Mouse (Mus musculus) adrenal gland, postnatal 36 days (tissue): Measurements from ENCODE around the gene Sycp1. TPM values are rescaled to one million over a fixed set of nuclear protein-coding genes. Genes with fewer than 3 reads are reported as not detected.

ENCODE experiments used
- DNase-seq, 2 experiments: peaks; one replicate each; pipeline ENCODE4 v3.0.0; 2021; ENCODE audit warnings: mixed read lengths in 1 of 2
- long read RNA-seq, 2 experiments: library from polyadenylated mRNA; stranded (forward); transcript quantifications; one replicate each; pipeline ENCODE4 v2.0.0; 2021; ENCODE audit warnings: borderline sequencing depth in 2 of 2
- total RNA-seq, 2 experiments: library from RNA; stranded (reverse); gene quantifications; 2 replicates each; pipeline ENCODE4 v1.2.3; 2021

Gene Sycp1
- not detected for total RNA-seq
- long read RNA-seq, experiment 1, result 0 reads
- long read RNA-seq, experiment 2, result 0 reads

DNA sequence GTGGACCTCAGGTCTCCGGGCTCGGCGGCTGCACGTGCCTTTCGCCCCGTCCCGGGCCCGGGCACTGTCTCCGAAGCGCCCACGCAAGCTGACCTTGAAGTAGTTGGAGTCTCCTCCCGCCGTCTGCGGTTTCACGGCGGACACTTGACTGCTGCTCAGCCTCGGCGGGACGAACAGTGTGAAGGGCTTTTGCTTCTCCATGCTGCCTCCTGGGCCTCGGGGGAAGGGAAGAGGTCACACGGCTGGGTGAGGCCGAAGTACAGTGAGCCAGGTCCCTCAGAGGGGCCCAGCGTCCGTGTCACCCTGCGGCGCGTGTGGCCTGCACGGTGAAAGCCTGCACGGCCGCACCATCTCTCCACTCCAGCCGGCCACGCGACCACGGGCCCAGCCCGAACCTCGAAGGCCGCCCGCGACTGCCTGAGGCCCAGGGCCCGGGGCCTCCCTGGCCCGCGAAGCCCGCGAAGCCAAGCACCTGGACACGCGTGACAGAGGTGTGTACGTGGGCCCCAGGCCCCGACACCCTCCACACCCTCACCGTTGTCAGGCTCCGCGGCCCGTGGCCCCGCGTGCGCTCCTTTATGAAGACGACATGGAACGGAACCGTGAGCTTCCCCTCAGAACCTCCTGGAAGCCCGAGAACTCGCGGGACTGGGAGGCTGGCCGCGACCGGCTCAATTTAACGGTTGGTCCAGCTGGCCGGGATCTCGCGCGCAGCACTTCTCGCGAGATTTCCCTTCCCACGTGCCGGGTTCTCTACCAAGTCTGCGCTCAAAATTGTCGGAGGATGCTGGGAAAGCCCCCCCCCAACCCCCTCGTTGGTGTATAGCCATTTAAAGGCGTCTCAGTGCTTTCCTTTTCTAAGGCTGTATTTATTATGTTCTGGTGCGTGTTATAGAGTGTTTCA lies at the start of gene Sycp1:
TSS of gene Sycp1 (minus strand) at position 650 of the 904 bp plus-strand sequence.
- no peak for DNase-seq

DNA sequence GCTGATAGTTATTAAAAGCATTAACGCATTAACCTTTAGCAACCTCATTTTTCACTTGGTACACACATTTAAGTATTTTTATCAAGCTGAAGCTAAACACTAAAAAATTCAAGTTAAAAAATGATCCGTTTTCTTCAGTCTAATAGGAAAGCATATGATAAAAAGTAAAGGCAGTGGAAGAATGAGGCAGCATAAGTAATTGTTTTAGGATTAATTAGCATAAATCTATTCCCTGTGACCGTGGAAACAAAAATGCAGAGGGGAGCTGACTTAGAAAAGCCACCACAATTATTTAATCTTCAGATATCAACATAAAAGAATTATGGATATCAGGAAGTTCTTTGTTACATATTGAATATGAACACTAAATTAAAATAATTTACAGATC lies 44.4 kb upstream of the Sycp1 start:
- no peak for DNase-seq

DNA sequence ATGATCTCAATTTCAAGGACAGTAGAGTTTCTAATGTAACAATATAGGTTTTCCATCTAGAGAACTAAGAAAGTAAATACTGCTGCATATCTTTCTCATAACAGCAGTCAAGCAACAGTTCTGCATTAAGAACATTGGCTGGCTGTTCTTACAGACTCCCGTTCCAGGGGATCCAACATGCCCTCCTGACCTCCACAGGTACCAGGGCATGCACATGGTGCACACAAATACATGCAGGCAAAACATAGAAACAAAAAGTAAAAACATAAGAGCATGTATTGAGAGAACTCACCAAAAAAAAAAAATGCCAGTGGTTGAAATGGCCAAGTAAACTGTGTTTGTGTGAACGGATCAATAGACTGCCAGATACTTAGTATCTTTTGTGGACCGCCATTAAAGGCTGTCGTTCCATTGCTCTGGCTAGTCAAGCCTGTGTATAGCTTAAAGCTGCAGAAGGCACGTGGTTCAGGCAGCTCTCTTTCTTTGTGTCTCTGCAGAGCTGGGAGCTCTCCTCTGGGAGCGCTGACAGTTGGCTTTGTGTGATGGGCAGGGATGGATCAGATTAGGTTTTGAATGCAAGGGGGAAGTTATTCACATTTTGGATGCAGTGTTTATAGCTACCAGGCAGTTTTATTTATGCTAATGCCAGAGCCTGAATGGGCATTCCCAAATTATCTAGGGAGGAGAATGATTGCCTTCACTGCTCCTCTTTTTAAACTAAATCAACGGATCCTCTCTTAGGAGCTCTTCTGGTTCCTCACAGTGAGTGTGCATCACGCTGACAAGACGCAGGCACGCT lies 43.8 kb upstream of the Sycp1 start:
- DNase-seq, result no peak

DNA sequence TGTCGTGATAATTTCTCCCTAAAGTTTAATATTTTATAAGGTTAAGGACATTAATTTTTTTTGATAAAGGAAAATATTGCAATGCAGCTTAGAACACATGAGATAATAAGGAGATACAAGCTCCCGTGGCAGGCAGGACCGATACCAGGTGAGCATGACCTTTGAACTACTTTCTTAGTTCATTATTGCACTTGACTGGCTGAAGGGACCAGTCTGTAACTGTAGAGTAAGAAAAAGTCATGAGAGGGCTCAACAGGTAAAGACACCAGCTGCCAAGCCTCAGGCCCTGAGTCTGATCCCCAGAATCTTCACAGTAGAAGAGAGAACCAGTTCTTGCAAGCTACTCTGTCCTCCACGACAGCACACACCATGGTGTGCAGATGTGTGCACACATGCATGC lies 41.0 kb upstream of the Sycp1 start:
- DNase-seq, result no peak

DNA sequence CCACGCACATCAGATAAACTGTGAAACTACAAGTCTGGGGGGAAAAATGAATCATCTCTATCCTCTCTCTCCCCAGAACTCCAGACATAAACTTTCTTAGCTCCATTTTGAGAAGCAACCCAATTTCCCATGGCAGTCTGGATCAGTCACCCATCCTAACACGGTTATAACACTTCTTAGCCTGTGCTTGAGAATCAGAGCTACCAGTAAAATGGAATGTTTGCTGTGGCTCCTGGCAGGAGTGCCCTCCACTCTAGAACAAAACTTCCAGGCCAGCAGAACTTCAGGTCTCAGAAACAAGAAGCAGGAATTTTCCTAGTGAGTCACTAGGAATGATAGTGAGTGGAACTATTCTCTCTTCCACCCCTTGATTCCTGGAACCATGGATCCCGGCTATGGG lies 34.6 kb upstream of the Sycp1 start:
- DNase-seq, result no peak

DNA sequence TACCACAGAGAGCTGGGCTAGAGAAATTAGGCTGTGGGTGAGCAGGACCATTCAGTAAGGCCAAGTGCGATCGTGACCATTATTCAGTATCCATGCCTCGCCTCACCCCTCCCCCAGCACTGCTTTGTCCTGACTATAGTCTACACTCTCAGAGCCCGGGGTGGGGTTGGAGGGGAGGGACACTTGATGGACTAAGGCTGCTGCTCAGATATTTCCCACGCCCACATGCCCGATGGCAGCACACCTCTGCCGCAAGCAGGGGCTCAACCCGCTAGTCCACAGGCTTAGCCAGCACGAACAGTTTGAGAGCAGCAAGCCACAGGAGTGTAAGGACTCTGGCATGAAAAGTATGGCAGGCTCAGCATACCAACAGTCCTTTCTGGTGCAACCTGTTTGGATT lies 34.2 kb upstream of the Sycp1 start:
- DNase-seq, result no peak

DNA sequence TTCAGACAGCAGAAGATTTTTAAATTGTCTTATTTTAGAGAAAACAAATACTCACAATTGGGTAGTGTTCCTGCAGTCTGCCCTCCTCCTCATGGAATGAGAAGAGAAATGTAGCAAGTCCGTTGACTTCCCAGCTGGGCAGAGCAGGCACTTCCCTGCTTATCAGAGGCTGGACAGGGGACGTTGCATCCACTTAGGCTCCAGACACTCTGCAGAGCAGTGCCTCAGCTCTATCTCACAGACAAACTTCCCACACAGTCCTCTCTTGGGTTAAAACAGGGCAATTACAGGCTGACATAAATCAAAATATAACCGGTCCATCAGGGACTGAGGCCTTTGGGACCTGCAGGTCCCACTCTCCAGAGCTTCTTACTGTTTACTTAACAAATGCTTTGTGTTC lies 28.1 kb upstream of the Sycp1 start, which contains the start of gene Nr1h5:
TSS of gene Nr1h5 (minus strand) at position 101 of the 400 bp plus-strand sequence.
- DNase-seq, result no peak

DNA sequence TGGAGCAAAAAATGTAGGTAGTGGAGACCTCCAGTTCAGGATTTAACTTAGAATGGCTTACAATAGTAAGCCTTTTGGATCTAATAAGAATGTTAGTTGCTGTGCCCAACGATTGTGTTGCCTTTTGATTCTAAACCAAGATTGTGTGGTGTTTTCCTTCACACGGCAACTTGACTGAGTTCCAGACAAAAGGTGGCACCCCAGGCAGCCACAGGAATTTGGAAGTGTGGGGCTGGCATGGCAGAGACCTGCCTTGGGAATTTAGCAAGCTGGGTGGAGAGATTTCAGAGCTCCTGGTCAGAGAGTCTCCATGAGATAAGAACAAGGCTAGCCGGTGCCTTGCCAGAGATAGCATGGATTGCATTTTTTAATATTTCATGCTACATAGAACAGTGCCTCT lies 19.7 kb upstream of the Sycp1 start:
- DNase-seq, result no peak

DNA sequence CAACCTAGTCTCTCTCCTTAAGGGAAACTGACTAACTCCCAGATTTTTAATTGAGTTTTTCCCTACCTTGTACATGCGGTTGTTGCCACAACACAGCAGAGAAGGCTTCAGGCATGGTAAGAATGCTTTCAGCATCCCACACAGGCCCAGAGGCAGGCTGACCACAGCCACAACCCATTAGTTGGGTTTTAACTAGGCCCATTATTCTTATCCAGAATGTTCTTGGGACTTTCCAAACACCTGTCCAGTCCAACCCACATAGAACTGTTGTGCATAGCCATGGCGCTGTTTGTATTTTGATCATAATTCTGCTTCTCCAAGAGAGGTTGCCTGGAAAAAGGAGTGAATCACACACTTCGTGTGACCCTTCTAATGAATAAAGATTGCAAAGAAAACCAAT lies 19.2 kb upstream of the Sycp1 start:
- no peak for DNase-seq

DNA sequence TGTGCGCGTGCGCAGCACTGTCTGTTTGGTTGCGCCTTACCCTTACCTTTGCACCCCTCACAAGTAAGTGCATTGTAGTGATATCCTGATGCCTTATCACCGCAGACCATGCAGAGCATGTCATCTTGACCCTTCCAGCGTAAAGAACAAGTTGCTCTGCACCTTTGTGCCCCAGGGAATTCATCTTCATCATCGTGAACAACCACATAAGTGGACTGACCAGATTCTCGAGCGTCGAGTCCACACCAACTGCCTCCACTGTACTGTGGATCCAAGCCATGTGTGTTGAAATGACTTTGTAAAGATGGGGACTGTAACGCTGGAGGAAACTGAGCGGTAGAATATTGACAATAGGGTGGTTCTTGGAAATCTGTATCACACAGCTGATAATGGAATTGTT lies 18.6 kb upstream of the Sycp1 start:
- no peak for DNase-seq

DNA sequence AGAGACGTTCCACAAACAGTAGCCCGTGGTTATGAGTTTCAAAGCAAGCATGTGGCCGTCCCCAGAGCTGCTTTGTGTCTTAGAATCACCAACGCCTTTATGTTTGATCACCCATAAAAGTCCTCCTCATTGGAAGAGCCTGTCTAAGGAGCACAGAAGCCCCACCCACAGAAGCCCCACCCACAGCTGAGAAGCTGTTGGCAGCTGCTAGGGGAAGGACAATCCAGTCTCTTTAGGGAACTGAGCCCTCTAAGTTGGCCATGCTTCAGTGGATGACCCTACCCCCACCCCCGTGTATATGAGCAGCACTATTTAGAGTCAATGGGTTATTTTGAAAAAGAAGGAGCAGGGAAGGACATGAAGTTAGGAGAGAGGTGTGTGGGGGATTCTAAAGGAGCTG lies 11.0 kb upstream of the Sycp1 start:
- no peak for DNase-seq

DNA sequence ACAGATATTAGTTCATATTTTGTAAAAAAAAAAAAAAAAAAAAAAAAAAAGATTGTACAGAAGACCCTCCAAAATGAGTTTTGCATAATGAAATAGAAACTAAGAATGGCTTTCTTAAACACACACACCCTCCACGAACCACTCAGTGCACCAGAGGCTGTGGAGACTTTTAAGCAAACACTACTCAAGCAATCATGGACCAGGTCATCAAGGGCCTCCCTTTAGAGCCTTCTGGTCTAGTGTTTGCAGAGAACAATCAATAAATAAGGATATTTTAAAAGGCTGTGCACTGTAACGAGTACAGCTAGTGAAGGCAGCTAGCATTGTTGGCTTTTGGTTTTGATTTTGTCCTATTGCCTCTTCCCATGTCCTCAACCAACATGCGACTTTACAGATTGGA lies 10.4 kb upstream of the Sycp1 start:
- DNase-seq, result no peak

DNA sequence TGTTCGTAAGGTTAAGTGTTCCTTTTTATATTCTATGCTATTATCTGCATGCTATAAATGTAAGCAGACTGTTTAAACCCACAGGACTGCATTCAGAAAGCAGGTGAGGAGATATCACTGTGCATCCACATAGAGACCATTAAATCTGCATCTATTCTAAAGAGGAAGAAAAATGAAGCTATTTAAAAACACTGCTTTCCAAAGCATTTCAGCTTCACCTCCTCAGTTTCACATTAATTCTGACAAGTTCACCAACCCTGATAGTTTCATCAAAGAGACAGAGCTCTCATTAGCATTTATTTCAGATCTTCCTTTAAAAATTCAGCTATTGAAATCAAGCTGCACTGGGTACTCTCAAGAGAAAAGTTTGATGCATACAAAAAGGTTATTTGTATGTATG lies 2.2 kb upstream of the Sycp1 start:
- DNase-seq, result no peak

DNA sequence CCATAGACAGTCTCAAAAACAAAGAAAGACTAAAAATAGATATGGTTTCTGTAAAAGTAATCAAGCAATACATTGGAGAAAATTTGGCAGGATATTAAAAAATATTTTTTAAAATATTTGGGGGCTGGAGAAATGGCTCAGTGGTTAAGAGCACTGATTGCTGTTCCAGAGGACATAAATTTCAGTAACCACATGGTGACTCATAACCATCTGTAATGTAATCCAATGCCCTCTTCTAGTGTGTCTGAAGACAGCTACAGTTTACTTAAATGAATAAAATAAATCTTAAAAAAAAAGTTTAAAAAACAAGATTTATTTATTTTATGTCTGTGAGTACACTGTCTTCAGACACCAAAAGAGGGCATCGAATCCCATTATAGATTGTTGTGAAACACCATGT lies 36.8 kb downstream of the Sycp1 start:
- no peak for DNase-seq

DNA sequence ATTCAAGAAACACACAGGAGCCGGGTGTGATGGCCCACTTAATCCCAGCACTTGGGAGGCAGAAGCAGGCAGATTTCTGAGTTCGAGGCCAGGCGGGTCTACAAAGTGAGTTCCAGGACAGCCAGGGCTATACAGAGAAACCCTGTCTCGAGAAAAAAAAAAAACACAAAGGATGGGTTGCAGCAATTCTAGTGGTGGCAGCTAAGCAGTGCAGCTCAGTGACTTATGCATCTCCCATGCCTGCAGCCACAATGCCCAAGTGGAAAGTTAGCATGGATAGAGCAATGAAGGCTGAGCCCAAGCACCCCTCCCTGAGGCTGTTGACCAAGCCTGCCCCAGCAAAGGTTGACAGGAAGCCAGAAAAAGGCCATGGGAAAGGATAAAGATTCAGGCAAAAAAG lies 55.4 kb downstream of the Sycp1 start:
- DNase-seq, result no peak

DNA sequence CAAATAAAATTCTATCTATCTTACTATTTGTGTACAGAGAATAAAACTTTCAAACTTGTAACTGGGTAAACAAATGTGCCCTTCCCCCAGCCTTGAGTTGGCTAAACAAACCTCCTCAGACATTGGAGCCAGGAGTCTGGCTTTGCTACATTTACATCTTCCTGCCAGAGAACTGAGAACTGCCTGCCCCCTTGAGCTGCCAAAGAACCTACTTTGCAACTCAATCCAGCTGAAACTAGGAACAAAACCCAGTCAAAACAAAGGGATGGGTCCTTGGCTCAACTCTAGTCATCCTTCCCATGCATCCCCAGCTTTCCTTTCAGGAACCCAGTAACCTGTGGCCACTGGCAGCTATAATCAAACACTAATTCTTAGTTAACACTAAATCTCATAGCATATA lies 87.2 kb downstream of the Sycp1 start:
- DNase-seq, result no peak

DNA sequence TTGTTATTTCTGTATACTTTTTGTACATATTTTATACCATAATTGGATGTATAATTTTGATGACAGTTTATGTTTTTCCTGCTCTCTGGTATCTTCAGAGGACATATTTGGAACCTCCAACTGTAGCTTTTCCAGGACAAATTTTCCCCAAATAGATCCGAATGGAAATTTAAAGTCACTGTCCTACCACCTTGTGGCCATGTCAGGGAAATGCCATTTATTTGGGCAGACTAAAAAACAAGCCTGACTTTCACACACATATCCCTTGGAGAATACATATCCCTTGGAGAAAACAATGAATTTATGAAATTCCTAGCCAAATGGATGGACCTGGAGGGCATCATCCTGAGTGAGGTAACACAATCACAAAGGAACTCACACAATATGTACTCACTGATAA lies 93.5 kb downstream of the Sycp1 start:
- DNase-seq, result no peak

DNA sequence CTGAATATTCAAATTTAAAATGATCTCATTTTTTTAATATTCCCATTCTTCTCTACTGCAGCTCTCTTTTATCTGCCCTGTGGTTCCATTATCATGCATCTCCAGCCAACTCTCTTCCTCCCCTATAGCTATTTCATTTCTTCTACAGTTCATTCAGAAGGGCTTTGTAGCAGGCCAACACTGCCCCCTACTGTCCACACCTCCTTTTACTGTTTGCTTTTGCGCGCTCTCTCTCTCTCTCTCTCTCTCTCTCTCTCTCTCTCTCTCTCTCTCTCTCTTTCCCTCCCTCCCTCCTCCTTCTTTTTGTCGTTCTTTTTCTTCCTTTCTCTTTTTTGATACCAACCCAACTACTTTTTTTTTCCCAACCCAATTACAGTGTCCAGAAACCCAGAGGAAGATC lies 132.0 kb downstream of the Sycp1 start:
- DNase-seq, result peak; percentile 73 to 80

DNA sequence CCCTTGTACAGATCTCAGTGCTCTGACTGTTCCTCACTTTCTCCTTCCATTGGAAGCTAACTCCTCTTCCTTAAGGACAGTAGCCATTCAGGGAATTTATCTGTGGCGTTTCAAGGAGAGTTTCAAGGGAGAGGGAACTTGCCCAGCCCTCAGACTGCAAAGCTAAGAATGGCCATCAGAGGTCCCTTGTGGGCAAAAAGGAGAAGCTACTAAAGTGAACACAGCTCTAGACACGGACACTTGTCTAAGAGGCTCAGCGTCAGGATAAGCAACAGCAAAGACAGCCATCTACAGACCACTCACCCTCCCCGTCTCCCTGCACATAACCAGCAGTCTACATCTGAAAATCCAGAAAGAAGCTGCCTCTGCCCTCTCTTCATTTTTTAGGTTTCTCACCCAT lies 148.5 kb downstream of the Sycp1 start:
- no peak for DNase-seq

DNA sequence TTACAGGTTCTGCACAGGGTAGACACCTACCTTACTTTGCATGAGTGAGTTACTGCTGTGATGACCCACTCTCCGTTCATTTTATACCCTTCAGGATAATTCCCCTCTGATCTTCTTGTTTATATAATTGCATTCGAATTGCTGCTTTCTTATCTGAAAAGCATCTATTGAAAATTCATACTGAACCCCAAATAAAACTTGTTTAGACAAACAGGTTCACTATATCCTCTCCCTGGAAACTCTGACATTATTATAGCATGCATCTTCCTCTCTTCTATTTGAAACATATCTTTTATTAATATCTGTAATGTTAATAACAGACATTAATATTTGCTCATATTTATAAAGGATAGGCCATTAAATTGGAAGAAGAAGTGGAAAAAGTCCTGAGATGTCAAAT lies 153.3 kb downstream of the Sycp1 start, which contains the start of gene Tshb:
TSS of gene Tshb (minus strand) at position 101 of the 400 bp plus-strand sequence.
- DNase-seq, result no peak

DNA sequence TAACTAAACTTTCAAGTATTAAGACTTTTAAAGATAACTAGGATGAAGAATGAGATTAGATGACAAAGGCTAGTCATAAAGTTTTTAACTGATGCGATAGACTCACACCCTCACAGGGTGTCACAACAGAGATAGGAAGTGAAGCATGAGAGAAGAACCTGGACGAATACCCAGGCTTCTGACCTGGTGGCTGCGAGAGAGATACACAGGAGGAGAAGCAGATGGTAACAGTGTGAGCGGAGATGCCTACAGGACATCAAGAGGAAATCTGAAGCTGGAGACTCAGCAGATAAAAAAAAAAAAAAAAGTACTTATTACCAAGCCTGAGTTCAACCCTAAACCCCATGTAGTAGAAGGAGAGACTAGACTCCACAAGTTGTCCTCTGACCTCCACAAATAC lies 162.9 kb downstream of the Sycp1 start:
- no peak for DNase-seq
